ENCODE assay signal across 7 mouse cellular contexts in genomic region chr17:51813784-51814120, GRCm38 (mm10). TPM values are rescaled to one million over a fixed set of nuclear protein-coding genes. Genes with fewer than 3 reads are reported as not detected.
DNase-seq lines count a peak whose midpoint lies in the region; ATAC-seq and TF ChIP-seq lines count a peak whose summit lies in the region.

No protein-coding gene starts in this region.

- DNase-seq in lung, postnatal 0 days (ENCODE audit: low spot score), result no peak
- DNase-seq in lung, postnatal 14 days, result no peak
- no peak for DNase-seq in forebrain, embryonic 14.5 days (ENCODE audit: low spot score)
- DNase-seq in cerebellum, postnatal 36 days, result no peak

- no peak overlapping the region for H3K27ac ChIP-seq in lung, postnatal 0 days (ENCODE audit: low read length)
- peak overlapping the region; percentile 93 for H3K27ac ChIP-seq in forebrain, embryonic 14.5 days (ENCODE audit: low read depth, low read length)
- no peak overlapping the region for H3K27ac ChIP-seq in liver, embryonic 12.5 days
- H3K27ac ChIP-seq in stomach, embryonic 16.5 days (ENCODE audit: low read length), result no peak overlapping the region

- ATAC-seq in lung, postnatal 0 days, result no peak
- ATAC-seq in forebrain, embryonic 14.5 days, result no peak
- no peak for ATAC-seq in liver, embryonic 12.5 days
- ATAC-seq in stomach, embryonic 16.5 days (ENCODE audit: insufficient read depth, low FRiP score), result no peak
- no peak for ATAC-seq in megakaryocyte-erythroid progenitor cell, adult 5-6 weeks (replicated peaks; ENCODE audit: low FRiP score, low TSS enrichment, poor library complexity, severe bottlenecking)

- no peaks in the 10 kb centered on the region for H3K36me3 ChIP-seq in lung, postnatal 0 days (ENCODE audit: insufficient read depth, low read length)
- H3K36me3 ChIP-seq in forebrain, embryonic 14.5 days (ENCODE audit: control insufficient read depth, insufficient read depth, low read length), result 0 out of 2 replicates have a peak, but pooled peaks cover 2% of the 10 kb centered on the region
- no peaks in the 10 kb centered on the region for H3K36me3 ChIP-seq in liver, embryonic 12.5 days
- H3K36me3 ChIP-seq in stomach, embryonic 16.5 days (ENCODE audit: control insufficient read depth, insufficient read depth, low read length), result no peaks in the 10 kb centered on the region

- H3K9ac ChIP-seq in lung, postnatal 0 days (replicated peaks; ENCODE audit: low read depth), result no peak overlapping the region
- peak overlapping the region; percentile 95 for H3K9ac ChIP-seq in forebrain, embryonic 14.5 days (ENCODE audit: low read length)
- no peak overlapping the region; the same call in 1 of the 2 replicates for H3K9ac ChIP-seq in liver, embryonic 12.5 days
- peak overlapping the region; percentile 80 for H3K9ac ChIP-seq in stomach, embryonic 16.5 days (ENCODE audit: low read length)

- 1% methylated on average over 6 of the region's 6 CpGs for WGBS in lung, postnatal 0 days
- 1% methylated on average over 6 of the region's 6 CpGs for WGBS in forebrain, embryonic 14.5 days
- 1% methylated on average over 6 of the region's 6 CpGs for WGBS in liver, embryonic 12.5 days (ENCODE audit: insufficient replicate concordance)
- WGBS in stomach, embryonic 16.5 days, result 4% methylated on average over 6 of the region's 6 CpGs

- TF ChIP-seq EP300 in lung, postnatal 0 days (IDR thresholded peaks at IDR 0.05), result no peak

- peak overlapping the region; percentile 94 for H3K4me2 ChIP-seq in lung, postnatal 0 days (replicated peaks; ENCODE audit: low read depth, low read length)
- peak overlapping the region; percentile 85 for H3K4me2 ChIP-seq in forebrain, embryonic 14.5 days (ENCODE audit: low read length)
- H3K4me2 ChIP-seq in liver, embryonic 12.5 days, result peak overlapping the region; percentile 94
- H3K4me2 ChIP-seq in stomach, embryonic 16.5 days (ENCODE audit: low read depth, low read length), result peak overlapping the region; percentile 91

- peak overlapping the region; percentile 84 for H3K4me3 ChIP-seq in lung, postnatal 0 days (ENCODE audit: low read depth, low read length)
- peak overlapping the region; percentile 94 for H3K4me3 ChIP-seq in forebrain, embryonic 14.5 days (ENCODE audit: low read depth, low read length)
- peak overlapping the region; percentile 72 for H3K4me3 ChIP-seq in liver, embryonic 12.5 days
- H3K4me3 ChIP-seq in stomach, embryonic 16.5 days (replicated peaks; ENCODE audit: low read length), result peak overlapping the region; percentile 80

- no peaks in the 10 kb centered on the region for H3K9me3 ChIP-seq in lung, postnatal 0 days (ENCODE audit: low read length)
- H3K9me3 ChIP-seq in forebrain, embryonic 14.5 days (replicated peaks; ENCODE audit: control insufficient read depth, low read length), result no peaks in the 10 kb centered on the region
- H3K9me3 ChIP-seq in liver, embryonic 12.5 days (replicated peaks), result no peaks in the 10 kb centered on the region
- H3K9me3 ChIP-seq in stomach, embryonic 16.5 days (replicated peaks; ENCODE audit: control insufficient read depth, low read length), result no peaks in the 10 kb centered on the region

- H3K27me3 ChIP-seq in lung, postnatal 0 days (replicated peaks; ENCODE audit: insufficient read depth, low read length), result no peaks in the 10 kb centered on the region
- no peaks in the 10 kb centered on the region for H3K27me3 ChIP-seq in forebrain, embryonic 14.5 days (replicated peaks; ENCODE audit: control insufficient read depth, insufficient read depth, low read length)
- H3K27me3 ChIP-seq in liver, embryonic 12.5 days (replicated peaks), result peaks cover 27% of the 10 kb centered on the region
- H3K27me3 ChIP-seq in stomach, embryonic 16.5 days (ENCODE audit: control insufficient read depth, insufficient read depth, low read length), result no peaks in the 10 kb centered on the region

- no peak for TF ChIP-seq CTCF in lung, postnatal 0 days (IDR thresholded peaks at IDR 0.05)

- H3K4me1 ChIP-seq in lung, postnatal 0 days (ENCODE audit: insufficient read depth, low read depth, low read length), result no peaks in the 10 kb centered on the region
- peaks cover 10% of the 10 kb centered on the region; the same call in 1 of the 2 replicates for H3K4me1 ChIP-seq in forebrain, embryonic 14.5 days (ENCODE audit: control insufficient read depth, insufficient read depth, low read length)
- peaks cover 12% of the 10 kb centered on the region; the same call in 1 of the 2 replicates for H3K4me1 ChIP-seq in liver, embryonic 12.5 days
- peaks cover 4% of the 10 kb centered on the region; the same call in 1 of the 2 replicates for H3K4me1 ChIP-seq in stomach, embryonic 16.5 days (ENCODE audit: control insufficient read depth, insufficient read depth, low read length)

RNA-seq across cellular contexts. Expression of gene Satb1, which starts 19.3 kb away (rescaled TPM):
- polyA plus RNA-seq in lung, postnatal 0 days (2015; fragmentation: Nextera tagmentation; extraction: Ambion mirVana), result 5.0 and 5.6 TPM in 2 replicates
- 24.2 and 33.5 TPM in 2 replicates for polyA plus RNA-seq in forebrain, embryonic 14.5 days (2014; fragmentation: Nextera tagmentation; extraction: Ambion mirVana)
- polyA plus RNA-seq in liver, embryonic 12.5 days (2016; fragmentation: Nextera tagmentation; extraction: Ambion mirVana), result 2.4 and 2.7 TPM in 2 replicates
- polyA plus RNA-seq in stomach, embryonic 16.5 days (2015; fragmentation: Nextera tagmentation; extraction: Ambion mirVana), result 3.7 and 5.0 TPM in 2 replicates
- 8.2 and 9.9 TPM in 2 replicates for total RNA-seq in megakaryocyte-erythroid progenitor cell, adult 5-6 weeks (2014; fragmentation: Nextera tagmentation)
- total RNA-seq in megakaryocyte-erythroid progenitor cell, adult 5-6 weeks (2017), result 3.9 and 6.2 TPM in 2 replicates

Comparison
In these comparisons a context has a peak if more than half of its experiments do, and no peak if none do; other contexts are left out.
1. H3K9ac ChIP-seq: peak in forebrain, embryonic 14.5 days (single experiment) and stomach, embryonic 16.5 days (single experiment); none in lung, postnatal 0 days (single experiment) and liver, embryonic 12.5 days (single experiment).
2. Peak in every context shown above with its lines, with median percentiles within 50 percentile points of each other: H3K4me2 ChIP-seq and H3K4me3 ChIP-seq.